Mouse (Mus musculus): ENCODE results near the gene Tead1. TPM values are rescaled to one million over a fixed set of nuclear protein-coding genes. Genes with fewer than 3 reads are reported as not detected.
A peak's percentile ranks its signal among the peaks of the same experiment; 100 is the strongest.

Gene Tead1
- polyA plus RNA-seq, 2 experiments, result 0.75 to 1.1 TPM

DNA sequence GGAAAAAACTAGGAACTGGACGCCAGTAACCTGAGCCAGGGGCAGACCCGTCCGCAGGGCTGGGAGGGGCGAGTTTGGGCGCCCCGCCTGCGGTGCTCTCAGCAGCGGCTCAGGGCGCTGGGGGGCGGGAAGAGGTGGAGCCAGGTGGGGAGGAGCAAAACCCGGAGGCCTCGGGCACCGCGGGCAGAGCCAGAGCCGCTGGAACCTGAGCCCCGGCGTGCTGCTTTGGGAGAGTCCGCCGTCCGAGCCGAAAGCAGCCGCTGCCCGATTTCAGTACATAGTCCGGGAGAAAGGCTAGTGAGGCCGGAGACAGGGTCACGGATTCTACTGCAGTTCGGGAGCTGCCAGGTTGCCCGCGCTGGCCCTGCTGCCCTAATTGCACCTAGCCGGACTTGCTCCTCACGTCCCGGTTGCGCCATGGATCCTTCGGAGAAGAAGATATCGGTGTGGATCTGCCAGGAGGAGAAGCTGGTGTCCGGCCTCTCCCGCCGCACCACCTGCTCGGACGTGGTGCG lies 274.7 kb downstream of the Tead1 start, which contains the start of gene Rassf10:
Rassf10 (plus strand) TSS at position 186 of the 515 bp plus-strand sequence.
- Histone ChIP-seq H3K27ac (no peak within 1 kb of the TSS), H3K9me3 (ENCODE audit: control insufficient read depth, low read length) (no peaks in the 10 kb centered on the region), H3K36me3 (replicated peaks; ENCODE audit: control insufficient read depth, insufficient read depth, low read depth) (no peaks in the 10 kb centered on the region), H3K4me1 (replicated peaks; ENCODE audit: control insufficient read depth in 2 of 2, insufficient read depth in 2 of 2, low read length in 1 of 2) (no peaks in the 10 kb centered on the region), H3K27me3 (ENCODE audit: control insufficient read depth, insufficient read depth, low read length) (peaks cover 33% of the 10 kb centered on the region), H3K4me2 (ENCODE audit: low read depth) (peak within 1 kb of the TSS; percentile 48), H3K9ac (replicated peaks) (no peak within 1 kb of the TSS), H3K4me3 (ENCODE audit: insufficient read depth in 1 of 2, low read depth in 2 of 2, low read length in 2 of 2) (peak within 1 kb of the TSS in 1 of 2 experiments; percentile 30; a peak in 2 of 4 replicates)
- peak; percentile 9 to 13 (median 11) for DNase-seq (ENCODE audit: low read depth in 3 of 3, low spot score in 3 of 3)
- TF ChIP-seq CTCF (IDR thresholded peaks at IDR 0.05; ENCODE audit: low read depth), result no peak
- no peak for TF ChIP-seq EP300 (IDR thresholded peaks at IDR 0.05; ENCODE audit: low read depth)
- ATAC-seq (ENCODE audit: insufficient read depth), result peak; percentile 57; the same call in 1 of the 2 replicates
- WGBS (ENCODE audit: insufficient replicate concordance), result 3% methylated on average over 41 of the region's 41 CpGs

DNA sequence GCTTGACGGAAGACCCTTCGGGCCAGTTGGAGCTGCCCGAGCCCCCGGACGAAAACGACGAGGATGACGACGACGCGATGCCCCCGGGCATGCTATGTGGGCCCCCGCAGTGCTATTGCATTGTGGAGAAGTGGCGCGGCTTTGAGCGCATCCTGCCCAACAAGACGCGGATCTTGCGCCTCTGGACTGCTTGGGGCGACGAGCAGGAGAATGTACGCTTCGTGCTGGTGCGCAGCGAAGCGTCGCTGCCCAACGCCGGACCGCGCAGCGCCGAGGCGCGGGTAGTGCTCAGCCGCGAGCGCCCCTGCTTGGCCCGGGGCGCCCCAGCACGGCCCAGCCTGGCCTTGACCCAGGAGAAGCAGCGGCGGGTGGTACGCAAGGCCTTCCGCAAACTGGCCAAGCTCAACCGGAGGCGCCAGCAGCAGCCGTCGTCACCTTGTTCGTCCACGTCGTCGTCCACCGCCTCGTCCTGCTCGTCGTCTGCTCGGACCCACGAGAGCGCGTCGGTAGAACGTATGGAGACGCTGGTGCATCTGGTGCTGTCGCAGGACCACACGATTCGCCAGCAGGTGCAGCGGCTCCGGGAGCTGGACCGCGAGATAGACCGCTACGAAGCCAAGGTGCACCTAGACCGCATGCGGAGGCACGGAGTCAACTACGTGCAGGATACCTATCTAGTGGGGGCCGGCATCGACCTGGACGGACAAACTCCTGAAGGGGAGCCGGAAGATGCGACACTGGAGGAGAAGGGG lies 275.4 kb downstream of the Tead1 start:
- no peak for DNase-seq (ENCODE audit: low read depth in 3 of 3, low spot score in 3 of 3)
- ATAC-seq (ENCODE audit: insufficient read depth), result no peak
- H3K4me2 ChIP-seq (ENCODE audit: low read depth), result peak overlapping the region; percentile 48
- no peaks in the 10 kb centered on the region for H3K36me3 ChIP-seq (replicated peaks; ENCODE audit: control insufficient read depth, insufficient read depth, low read depth)
- H3K4me3 ChIP-seq (ENCODE audit: insufficient read depth in 1 of 2, low read depth in 2 of 2, low read length in 2 of 2), result peak overlapping the region in 1 of 2 experiments; percentile 30; a peak in 2 of 4 replicates
- H3K27ac ChIP-seq, result no peak overlapping the region
- no peaks in the 10 kb centered on the region for H3K9me3 ChIP-seq (ENCODE audit: control insufficient read depth, low read length)
- H3K9ac ChIP-seq (replicated peaks), result no peak overlapping the region
- no peak for TF ChIP-seq EP300 (IDR thresholded peaks at IDR 0.05; ENCODE audit: low read depth)
- no peak for TF ChIP-seq CTCF (IDR thresholded peaks at IDR 0.05; ENCODE audit: low read depth)
- H3K27me3 ChIP-seq (ENCODE audit: control insufficient read depth, insufficient read depth, low read length), result peaks cover 33% of the 10 kb centered on the region
- H3K4me1 ChIP-seq (replicated peaks; ENCODE audit: control insufficient read depth in 2 of 2, insufficient read depth in 2 of 2, low read length in 1 of 2), result no peaks in the 10 kb centered on the region
- 1% methylated on average over 82 of the region's 82 CpGs for WGBS (ENCODE audit: insufficient replicate concordance)

DNA sequence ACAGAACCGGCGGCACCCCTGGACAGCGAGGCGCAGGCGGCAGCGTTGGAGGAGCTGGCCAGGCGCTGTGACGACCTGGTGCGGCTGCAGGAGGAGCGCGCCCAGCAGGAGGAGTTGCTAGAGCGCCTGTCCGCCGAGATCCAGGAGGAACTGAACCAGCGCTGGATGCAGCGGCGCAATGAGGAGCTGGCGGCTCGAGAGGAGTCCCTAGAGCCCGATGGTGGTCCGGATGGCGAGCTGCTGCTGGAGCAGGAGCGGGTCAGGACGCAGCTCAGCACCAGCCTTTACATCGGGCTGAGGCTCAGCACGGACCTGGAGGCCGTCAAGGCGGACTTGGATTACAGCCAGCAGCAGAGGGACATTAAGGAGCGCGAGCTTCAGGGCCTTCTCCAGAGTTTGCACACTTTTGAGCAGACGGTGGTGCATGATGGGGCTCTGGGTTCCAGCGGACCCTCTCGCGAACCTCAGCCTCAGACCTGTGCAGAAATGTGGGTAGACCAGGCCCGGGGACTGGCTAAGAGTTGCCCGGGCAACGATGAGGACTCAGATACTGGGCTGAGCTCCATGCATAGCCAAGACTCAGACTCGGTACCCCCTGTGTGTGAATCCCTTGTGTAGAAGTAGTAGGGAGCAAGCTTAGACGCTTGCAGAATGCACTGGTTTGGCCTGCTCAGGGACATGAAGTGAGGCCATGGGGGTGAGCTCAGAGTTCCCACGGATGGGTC lies 276.1 kb downstream of the Tead1 start:
- Histone ChIP-seq H3K4me3 (ENCODE audit: insufficient read depth in 1 of 2, low read depth in 2 of 2, low read length in 2 of 2) (no peak overlapping the region), H3K27ac (no peak overlapping the region), H3K4me2 (ENCODE audit: low read depth) (no peak overlapping the region), H3K9ac (replicated peaks) (no peak overlapping the region), H3K4me1 (replicated peaks; ENCODE audit: control insufficient read depth in 2 of 2, insufficient read depth in 2 of 2, low read length in 1 of 2) (no peaks in the 10 kb centered on the region), H3K27me3 (ENCODE audit: control insufficient read depth, insufficient read depth, low read length) (peaks cover 33% of the 10 kb centered on the region), H3K36me3 (replicated peaks; ENCODE audit: control insufficient read depth, insufficient read depth, low read depth) (no peaks in the 10 kb centered on the region), H3K9me3 (ENCODE audit: control insufficient read depth, low read length) (no peaks in the 10 kb centered on the region)
- ATAC-seq (ENCODE audit: insufficient read depth), result no peak
- no peak for TF ChIP-seq EP300 (IDR thresholded peaks at IDR 0.05; ENCODE audit: low read depth)
- TF ChIP-seq CTCF (IDR thresholded peaks at IDR 0.05; ENCODE audit: low read depth), result no peak
- 5% methylated on average over 40 of the region's 40 CpGs for WGBS (ENCODE audit: insufficient replicate concordance)
- no peak for DNase-seq (ENCODE audit: low read depth in 3 of 3, low spot score in 3 of 3)

DNA sequence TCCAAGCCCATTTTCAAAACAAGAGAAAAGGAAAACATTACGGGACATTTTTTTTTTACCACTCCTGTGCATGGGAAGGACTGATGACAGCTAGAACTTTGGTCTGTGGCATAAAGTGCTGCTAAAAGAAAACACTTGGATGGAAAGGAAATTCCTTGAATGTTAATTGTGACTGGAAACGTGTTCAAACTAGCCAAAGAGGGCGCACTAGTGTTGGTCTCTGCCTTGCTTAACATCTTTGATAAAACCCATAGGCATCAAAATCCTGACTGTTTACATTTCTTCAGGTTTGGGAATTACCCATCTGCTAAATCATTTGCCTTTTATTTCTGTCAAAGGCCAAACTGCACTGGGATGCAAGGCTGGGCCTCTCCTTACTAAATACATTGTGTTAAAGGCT lies 276.8 kb downstream of the Tead1 start:
- DNase-seq (ENCODE audit: low read depth in 3 of 3, low spot score in 3 of 3) (no peak), ATAC-seq (ENCODE audit: insufficient read depth) (no peak)
- Histone ChIP-seq H3K36me3 (replicated peaks; ENCODE audit: control insufficient read depth, insufficient read depth, low read depth) (no peaks in the 10 kb centered on the region), H3K9ac (replicated peaks) (no peak overlapping the region), H3K9me3 (ENCODE audit: control insufficient read depth, low read length) (no peaks in the 10 kb centered on the region), H3K4me1 (replicated peaks; ENCODE audit: control insufficient read depth in 2 of 2, insufficient read depth in 2 of 2, low read length in 1 of 2) (no peaks in the 10 kb centered on the region), H3K4me2 (ENCODE audit: low read depth) (no peak overlapping the region), H3K4me3 (ENCODE audit: insufficient read depth in 1 of 2, low read depth in 2 of 2, low read length in 2 of 2) (no peak overlapping the region), H3K27me3 (ENCODE audit: control insufficient read depth, insufficient read depth, low read length) (peaks cover 33% of the 10 kb centered on the region), H3K27ac (no peak overlapping the region)
- 27% methylated on average over 3 of the region's 3 CpGs for WGBS (ENCODE audit: insufficient replicate concordance)
- TF ChIP-seq CTCF (IDR thresholded peaks at IDR 0.05; ENCODE audit: low read depth) (no peak), EP300 (IDR thresholded peaks at IDR 0.05; ENCODE audit: low read depth) (no peak)

Small RNA genes lying within 50 kb of the gene (microRNA-seq; reads per million reads assigned to microRNA genes)
- gene Gm44462, result not detected
